Mouse (Mus musculus) erythroblast, embryonic 14.5 days (primary cell): ENCODE data around the gene Scaper. TPM values are rescaled to one million over a fixed set of nuclear protein-coding genes. Genes with fewer than 3 reads are reported as not detected.

ENCODE experiments used
- H3K27me3 ChIP-seq: 2 replicates; pipeline ENCODE4 v1.6.1; 2012; ENCODE audit warnings: inconsistent platforms; ENCODE audit not compliant: control insufficient read depth
- H3K36me3 ChIP-seq: 2 replicates; pipeline ENCODE4 v1.6.1; 2012; ENCODE audit warnings: mild to moderate bottlenecking, inconsistent platforms; ENCODE audit not compliant: control insufficient read depth
- H3K4me1 ChIP-seq: 2 replicates; pipeline ENCODE4 v1.6.1; 2012; ENCODE audit warnings: inconsistent platforms; ENCODE audit not compliant: control insufficient read depth
- H3K4me3 ChIP-seq: replicated peaks from 2 replicates; pipeline ENCODE3; 2012; ENCODE audit warnings: moderate library complexity, mild to moderate bottlenecking, inconsistent platforms
- H3K9me3 ChIP-seq: 2 replicates; pipeline ENCODE4 v1.6.1; 2012; ENCODE audit warnings: low read length, inconsistent platforms, mixed read lengths; ENCODE audit not compliant: control insufficient read depth
- GATA1 ChIP-seq: IDR thresholded peaks from 2 replicates; pipeline ENCODE4 v1.6.1; 2012; ENCODE audit warnings: low read length, inconsistent platforms, mixed read lengths
- TAL1 ChIP-seq: IDR thresholded peaks from 3 replicates; pipeline ENCODE4 v1.6.1; 2012; ENCODE audit warnings: low read length, inconsistent platforms, mixed read lengths
- polyA plus RNA-seq: library from polyadenylated mRNA; stranded (reverse); fragments of >175 nt; gene quantifications from 2 replicates; pipeline ENCODE4 v1.2.3, GENCODE M21; 2012

Gene Scaper
- 0.01 and 0.03 TPM in 2 replicates for polyA plus RNA-seq

- Histone ChIP-seq H3K27me3 (no peaks in the 10 kb centered on the region), H3K9me3 (no peaks in the 10 kb centered on the region), H3K4me1 (peaks cover 31% of the 10 kb centered on the region), H3K4me3 (peak within 1 kb of the TSS; percentile 88), H3K36me3 (no peaks in the 10 kb centered on the region; the same call in 1 of the 2 replicates)
- no peak for TF ChIP-seq TAL1
- TF ChIP-seq GATA1, result no peak
Observed at GRCm38 (mm10) chr9:55937664-55938617, at the start of gene Scaper. TSS of gene Scaper (minus strand) at chr9:55938119.

DNA sequence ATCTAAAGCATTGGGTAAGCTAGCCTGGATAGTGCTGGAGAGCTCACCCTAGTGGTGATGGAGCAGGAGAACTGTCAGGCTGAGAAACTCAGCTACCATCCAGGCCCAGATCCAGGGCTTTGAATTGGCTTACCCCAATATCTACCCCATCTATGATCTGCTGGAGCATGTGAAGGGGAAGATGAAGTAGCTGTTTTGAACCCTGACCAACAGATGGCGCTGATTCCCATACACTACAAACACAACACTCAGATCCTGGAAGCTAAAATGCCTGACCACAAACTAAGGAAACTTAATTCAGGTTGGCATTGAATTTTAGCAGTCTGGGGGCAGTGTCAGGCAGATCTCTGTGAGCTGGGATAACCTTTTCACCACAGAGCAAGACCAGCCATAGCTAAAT is 8.9 kb upstream of the Scaper start:
- H3K4me1 ChIP-seq, result no peaks in the 10 kb centered on the region

DNA sequence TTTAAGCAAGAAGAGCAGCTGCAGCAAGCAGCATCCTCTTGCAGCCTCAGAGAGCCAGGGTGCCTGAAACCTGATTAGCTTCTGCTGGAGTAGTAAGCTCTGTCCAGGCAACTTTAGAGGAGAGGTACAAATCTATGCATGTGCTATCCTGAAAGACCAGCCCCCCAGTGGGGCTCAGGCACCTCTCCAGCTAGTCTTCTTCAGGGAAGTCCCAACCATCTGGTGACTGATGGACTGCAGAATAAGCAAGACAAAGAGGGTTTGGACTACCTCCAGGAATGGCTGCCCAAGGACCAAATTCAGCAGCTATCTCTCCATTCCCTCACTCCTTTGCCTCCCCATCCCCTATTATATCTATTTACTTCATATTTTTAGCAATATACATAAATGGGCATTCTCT is 3.4 kb upstream of the Scaper start:
- Histone ChIP-seq H3K9me3 (no peaks in the 10 kb centered on the region), H3K4me1 (peaks cover 31% of the 10 kb centered on the region), H3K27me3 (no peaks in the 10 kb centered on the region), H3K36me3 (no peaks in the 10 kb centered on the region; the same call in none of the 2 replicates), H3K4me3 (no peak overlapping the region)
- TF ChIP-seq TAL1, result no peak
- no peak for TF ChIP-seq GATA1

More for the DNA sequence above, 8.9 kb upstream of the Scaper start:
- TF ChIP-seq TAL1 (no peak), GATA1 (no peak)
- no peaks in the 10 kb centered on the region; the same call in 1 of the 2 replicates for H3K36me3 ChIP-seq
- H3K4me3 ChIP-seq, result no peak overlapping the region
- H3K9me3 ChIP-seq, result peaks cover 2% of the 10 kb centered on the region; the same call in 1 of the 2 replicates
- H3K27me3 ChIP-seq, result no peaks in the 10 kb centered on the region

GRCm38 (mm10) chr9:55938618-55938985 is 683 bp upstream of the Scaper start:
- no peak for TF ChIP-seq TAL1
- no peak for TF ChIP-seq GATA1
- Histone ChIP-seq H3K4me1 (peaks cover 31% of the 10 kb centered on the region), H3K36me3 (no peaks in the 10 kb centered on the region; the same call in 1 of the 2 replicates), H3K9me3 (no peaks in the 10 kb centered on the region), H3K27me3 (no peaks in the 10 kb centered on the region), H3K4me3 (peak overlapping the region; percentile 88)

DNA sequence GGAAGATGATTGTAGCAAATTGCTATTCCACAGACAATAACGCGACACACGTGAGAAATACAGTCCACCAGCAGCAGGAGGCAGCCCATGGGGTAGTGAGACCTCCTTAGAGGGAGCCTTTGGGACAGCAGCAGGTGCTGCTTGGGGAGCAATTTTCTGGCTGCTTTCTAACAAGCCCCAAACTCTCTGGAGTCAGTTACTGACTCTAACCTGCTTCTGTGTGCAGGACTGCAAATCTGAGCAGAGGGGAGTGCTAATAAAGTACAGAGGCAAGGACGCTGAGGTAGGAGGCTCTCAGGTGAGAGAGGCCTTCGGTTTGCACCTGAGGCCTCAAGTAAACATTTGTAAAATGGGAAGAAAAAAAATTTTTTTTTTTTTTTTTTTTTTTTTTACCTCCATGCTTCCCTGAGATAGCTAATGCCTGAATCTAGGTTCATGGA is 675 bp downstream of the Scaper start:
- peaks cover 31% of the 10 kb centered on the region for H3K4me1 ChIP-seq
- H3K4me3 ChIP-seq, result peak overlapping the region; percentile 88
- H3K27me3 ChIP-seq, result no peaks in the 10 kb centered on the region
- TF ChIP-seq GATA1, result no peak
- TF ChIP-seq TAL1, result no peak
- H3K36me3 ChIP-seq, result no peaks in the 10 kb centered on the region; the same call in 1 of the 2 replicates
- no peaks in the 10 kb centered on the region for H3K9me3 ChIP-seq

DNA sequence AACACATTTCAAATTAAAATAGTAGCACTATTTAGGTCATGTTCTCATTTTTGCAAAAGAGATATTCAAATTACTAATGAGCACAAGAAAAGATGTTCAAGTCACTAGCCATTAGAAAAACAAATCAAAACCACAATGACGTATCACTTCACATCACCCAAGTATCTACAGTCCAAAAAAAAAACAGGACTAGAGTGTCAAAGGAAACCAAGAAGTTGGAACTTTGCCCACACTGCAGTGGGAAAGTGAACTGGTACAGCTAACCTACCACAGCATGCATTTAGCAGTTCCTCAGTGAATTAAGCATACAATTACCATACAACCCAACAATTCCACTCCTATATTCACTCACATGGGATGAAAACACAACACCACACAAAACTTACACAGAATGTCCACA is 5.4 kb downstream of the Scaper start:
- H3K4me1 ChIP-seq, result peaks cover 7% of the 10 kb centered on the region
- H3K36me3 ChIP-seq, result no peaks in the 10 kb centered on the region
- no peaks in the 10 kb centered on the region for H3K9me3 ChIP-seq
- no peak overlapping the region for H3K4me3 ChIP-seq
- TF ChIP-seq TAL1, result no peak
- no peak for TF ChIP-seq GATA1
- H3K27me3 ChIP-seq, result no peaks in the 10 kb centered on the region

GRCm38 (mm10) chr9:55918579-55918978 is 19.3 kb downstream of the Scaper start:
- H3K4me1 ChIP-seq, result no peaks in the 10 kb centered on the region
- H3K27me3 ChIP-seq, result no peaks in the 10 kb centered on the region
- no peak for TF ChIP-seq GATA1
- TF ChIP-seq TAL1, result no peak
- H3K4me3 ChIP-seq, result no peak overlapping the region
- H3K36me3 ChIP-seq, result no peaks in the 10 kb centered on the region
- H3K9me3 ChIP-seq, result no peaks in the 10 kb centered on the region

- TF ChIP-seq GATA1 (no peak), TAL1 (no peak)
- Histone ChIP-seq H3K9me3 (no peaks in the 10 kb centered on the region), H3K27me3 (no peaks in the 10 kb centered on the region)
Observed at GRCm38 (mm10) chr9:55916751-55917150, 21.2 kb downstream of the Scaper start.

GRCm38 (mm10) chr9:55911481-55911880 is 26.4 kb downstream of the Scaper start:
- no peaks in the 10 kb centered on the region for H3K4me1 ChIP-seq
- TF ChIP-seq TAL1 (no peak), GATA1 (no peak)
- no peaks in the 10 kb centered on the region for H3K27me3 ChIP-seq
- no peaks in the 10 kb centered on the region for H3K9me3 ChIP-seq
- no peak overlapping the region for H3K4me3 ChIP-seq
- no peaks in the 10 kb centered on the region for H3K36me3 ChIP-seq

More at GRCm38 (mm10) chr9:55916751-55917150, 21.2 kb downstream of the Scaper start:
- H3K4me3 ChIP-seq, result no peak overlapping the region
- H3K4me1 ChIP-seq, result no peaks in the 10 kb centered on the region
- no peaks in the 10 kb centered on the region for H3K36me3 ChIP-seq
